Mouse (Mus musculus): Measurements from ENCODE around the gene Naf1. TPM values are rescaled to one million over a fixed set of nuclear protein-coding genes. Genes with fewer than 3 reads are reported as not detected.

Gene Naf1
- total RNA-seq, 2 experiments from 2014 or later, result 14.6 to 15.7 TPM

DNA sequence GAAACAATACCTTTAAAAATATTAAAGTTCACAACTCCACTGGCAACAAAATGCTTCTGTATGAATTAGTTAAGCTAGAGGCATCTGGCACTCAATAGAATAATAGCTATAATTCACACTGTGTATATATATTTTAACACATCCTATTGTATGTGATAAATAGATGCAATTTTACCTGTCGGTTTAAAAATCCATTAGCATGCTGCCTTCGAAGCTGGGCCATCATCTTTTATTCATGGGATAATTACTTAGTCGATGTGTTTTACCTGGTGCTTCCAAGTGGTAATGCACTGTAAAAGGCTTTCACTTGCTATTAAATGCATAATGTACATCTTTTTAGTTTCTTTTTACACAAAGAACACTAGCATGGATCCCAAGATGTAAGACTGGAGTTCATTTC is 76.2 kb downstream of the Naf1 start:
- intact Hi-C loops (cut with DNase I), result no loop called here
- DNase-seq (ENCODE audit: low spot score in 2 of 2), result no peak

Other genes starting within 250 kb of the Naf1 start
- gene Npy5r, start 172.1 kb upstream of the Naf1 start, total RNA-seq (2021), result 1 to 10 TPM; 6.9 to 7.0 TPM
- 10 to 100 TPM; 27.3 to 28.9 TPM for gene Npy1r, start 163.0 kb upstream of the Naf1 start, total RNA-seq (2021)

All from left cerebral cortex, postnatal 36 days (tissue).